Mouse (Mus musculus): ENCODE results near the gene Map3k3. TPM values are rescaled to one million over a fixed set of nuclear protein-coding genes. Genes with fewer than 3 reads are reported as not detected.

Map3k3 gene
- total RNA-seq, 1 experiment, result 43.7 TPM

- Histone ChIP-seq H3K36me3 (ENCODE audit: control insufficient read depth, insufficient read depth, low read length, poor library complexity, severe bottlenecking) (peaks cover 13% of the 10 kb centered on the region), H3K27ac (ENCODE audit: insufficient read depth, low read depth, low read length, poor library complexity, severe bottlenecking) (no peak overlapping the region), H3K9ac (ENCODE audit: insufficient read depth, low read depth, low read length, poor library complexity, severe bottlenecking) (no peak overlapping the region), H3K4me3 (ENCODE audit: insufficient read depth in 1 of 2, low read depth in 1 of 2, low read length in 2 of 2, poor library complexity in 1 of 2, severe bottlenecking in 1 of 2) (no peak overlapping the region), H3K4me1 (ENCODE audit: control insufficient read depth in 2 of 2, insufficient read depth in 2 of 2, low read length in 2 of 2, poor library complexity in 1 of 2) (no peaks in the 10 kb centered on the region), H3K9me3 (ENCODE audit: control insufficient read depth, insufficient read depth, low read depth, low read length) (no peaks in the 10 kb centered on the region)
- no peak for DNase-seq (ENCODE audit: low read depth, low spot score)
- in situ Hi-C loops (cut with MboI; ENCODE audit: low sequenced_read_pairs in 2 of 2, unreplicated experiment in 2 of 2), result no loop called here
- TF ChIP-seq ZC3H11A (IDR thresholded peaks at IDR 0.05; ENCODE audit: borderline replicate concordance, low read depth, low read length) (no peak), HCFC1 (IDR thresholded peaks at IDR 0.05; ENCODE audit: borderline replicate concordance, insufficient read depth, low read length) (no peak), MAFK (IDR thresholded peaks at IDR 0.05; ENCODE audit: insufficient read depth, low read depth, low read length) (no peak), CHD2 (IDR thresholded peaks at IDR 0.05; ENCODE audit: low read depth, low read length) (no peak), ZNF384 (IDR thresholded peaks at IDR 0.05; ENCODE audit: low read depth, low read length) (no peak)
These were observed 26.4 kb upstream of the Map3k3 start for GRCm38 (mm10) chr11:106058020-106058419.

- Histone ChIP-seq H3K36me3 (ENCODE audit: control insufficient read depth, insufficient read depth, low read length, poor library complexity, severe bottlenecking) (peaks cover 2% of the 10 kb centered on the region), H3K9me3 (ENCODE audit: control insufficient read depth, insufficient read depth, low read depth, low read length) (no peaks in the 10 kb centered on the region), H3K4me1 (ENCODE audit: control insufficient read depth in 2 of 2, insufficient read depth in 2 of 2, low read length in 2 of 2, poor library complexity in 1 of 2) (no peaks in the 10 kb centered on the region), H3K27ac (ENCODE audit: insufficient read depth, low read depth, low read length, poor library complexity, severe bottlenecking) (no peak overlapping the region), H3K4me3 (ENCODE audit: insufficient read depth in 1 of 2, low read depth in 1 of 2, low read length in 2 of 2, poor library complexity in 1 of 2, severe bottlenecking in 1 of 2) (no peak overlapping the region), H3K9ac (ENCODE audit: insufficient read depth, low read depth, low read length, poor library complexity, severe bottlenecking) (no peak overlapping the region)
- TF ChIP-seq HCFC1 (IDR thresholded peaks at IDR 0.05; ENCODE audit: borderline replicate concordance, insufficient read depth, low read length), result no peak
- TF ChIP-seq ZC3H11A (IDR thresholded peaks at IDR 0.05; ENCODE audit: borderline replicate concordance, low read depth, low read length), result no peak
- no peak for TF ChIP-seq CHD2 (IDR thresholded peaks at IDR 0.05; ENCODE audit: low read depth, low read length)
- TF ChIP-seq ZNF384 (IDR thresholded peaks at IDR 0.05; ENCODE audit: low read depth, low read length), result no peak
- TF ChIP-seq MAFK (IDR thresholded peaks at IDR 0.05; ENCODE audit: insufficient read depth, low read depth, low read length), result no peak
- in situ Hi-C loops (cut with MboI; ENCODE audit: low sequenced_read_pairs in 2 of 2, unreplicated experiment in 2 of 2), result no loop called here
- DNase-seq (ENCODE audit: low read depth, low spot score), result no peak
These were observed 23.9 kb upstream of the Map3k3 start for GRCm38 (mm10) chr11:106060549-106060948.

GRCm38 (mm10) chr11:106061311-106061710 is 23.1 kb upstream of the Map3k3 start:
- no peak overlapping the region for H3K4me3 ChIP-seq (ENCODE audit: insufficient read depth in 1 of 2, low read depth in 1 of 2, low read length in 2 of 2, poor library complexity in 1 of 2, severe bottlenecking in 1 of 2)
- no peaks in the 10 kb centered on the region for H3K9me3 ChIP-seq (ENCODE audit: control insufficient read depth, insufficient read depth, low read depth, low read length)
- no peaks in the 10 kb centered on the region for H3K4me1 ChIP-seq (ENCODE audit: control insufficient read depth in 2 of 2, insufficient read depth in 2 of 2, low read length in 2 of 2, poor library complexity in 1 of 2)
- DNase-seq (ENCODE audit: low read depth, low spot score), result no peak
- no peak overlapping the region for H3K27ac ChIP-seq (ENCODE audit: insufficient read depth, low read depth, low read length, poor library complexity, severe bottlenecking)
- in situ Hi-C loops (cut with MboI; ENCODE audit: low sequenced_read_pairs in 2 of 2, unreplicated experiment in 2 of 2), result no loop called here
- no peak overlapping the region for H3K9ac ChIP-seq (ENCODE audit: insufficient read depth, low read depth, low read length, poor library complexity, severe bottlenecking)
- TF ChIP-seq ZNF384 (IDR thresholded peaks at IDR 0.05; ENCODE audit: low read depth, low read length) (no peak), CHD2 (IDR thresholded peaks at IDR 0.05; ENCODE audit: low read depth, low read length) (no peak), HCFC1 (IDR thresholded peaks at IDR 0.05; ENCODE audit: borderline replicate concordance, insufficient read depth, low read length) (no peak), ZC3H11A (IDR thresholded peaks at IDR 0.05; ENCODE audit: borderline replicate concordance, low read depth, low read length) (no peak), MAFK (IDR thresholded peaks at IDR 0.05; ENCODE audit: insufficient read depth, low read depth, low read length) (no peak)
- H3K36me3 ChIP-seq (ENCODE audit: control insufficient read depth, insufficient read depth, low read length, poor library complexity, severe bottlenecking), result peaks cover 2% of the 10 kb centered on the region

- no peak overlapping the region for H3K27ac ChIP-seq (ENCODE audit: insufficient read depth, low read depth, low read length, poor library complexity, severe bottlenecking)
- H3K36me3 ChIP-seq (ENCODE audit: control insufficient read depth, insufficient read depth, low read length, poor library complexity, severe bottlenecking), result no peaks in the 10 kb centered on the region; the same call in 1 of the 2 replicates
- H3K4me1 ChIP-seq (ENCODE audit: control insufficient read depth in 2 of 2, insufficient read depth in 2 of 2, low read length in 2 of 2, poor library complexity in 1 of 2), result no peaks in the 10 kb centered on the region; a peak in 1 of 4 replicates
- TF ChIP-seq ZC3H11A (IDR thresholded peaks at IDR 0.05; ENCODE audit: borderline replicate concordance, low read depth, low read length) (no peak), ZNF384 (IDR thresholded peaks at IDR 0.05; ENCODE audit: low read depth, low read length) (no peak), CHD2 (IDR thresholded peaks at IDR 0.05; ENCODE audit: low read depth, low read length) (no peak), HCFC1 (IDR thresholded peaks at IDR 0.05; ENCODE audit: borderline replicate concordance, insufficient read depth, low read length) (no peak), MAFK (IDR thresholded peaks at IDR 0.05; ENCODE audit: insufficient read depth, low read depth, low read length) (no peak)
- no peak for DNase-seq (ENCODE audit: low read depth, low spot score)
- in situ Hi-C loops (cut with MboI; ENCODE audit: low sequenced_read_pairs in 2 of 2, unreplicated experiment in 2 of 2), result no loop called here
- no peaks in the 10 kb centered on the region for H3K9me3 ChIP-seq (ENCODE audit: control insufficient read depth, insufficient read depth, low read depth, low read length)
- H3K4me3 ChIP-seq (ENCODE audit: insufficient read depth in 1 of 2, low read depth in 1 of 2, low read length in 2 of 2, poor library complexity in 1 of 2, severe bottlenecking in 1 of 2), result no peak overlapping the region
- H3K9ac ChIP-seq (ENCODE audit: insufficient read depth, low read depth, low read length, poor library complexity, severe bottlenecking), result no peak overlapping the region
These were observed 20.7 kb upstream of the Map3k3 start for GRCm38 (mm10) chr11:106063756-106064155.

Data from ES-E14 (cell line).